Mouse (Mus musculus) G1E (cell line): ENCODE measurements around the gene Ctsh.
"Not testable (repeated sequence)": the region's sequence is repeated elsewhere in the genome, so short reads cannot be mapped to it uniquely, and the experiment has no call there.

Experiments used
- CTCF ChIP-seq: IDR thresholded peaks from 2 replicates; pipeline ENCODE4 v1.5.1; 2012; ENCODE audit warnings: low read depth, low read length, inconsistent platforms, mixed read lengths
- GATA1 ChIP-seq: IDR thresholded peaks from 2 replicates; pipeline ENCODE4 v1.6.1; 2012; ENCODE audit warnings: borderline replicate concordance, low read length, inconsistent platforms, mixed read lengths
- POLR2AphosphoS5 ChIP-seq: IDR thresholded peaks from 2 replicates; pipeline ENCODE4 v1.6.1; 2012; ENCODE audit warnings: low read depth, low read length, inconsistent platforms; ENCODE audit not compliant: insufficient replicate concordance

- not testable (repeated sequence) for TF ChIP-seq CTCF, POLR2AphosphoS5, GATA1
These were observed 7.0 kb downstream of the Ctsh start for GRCm38 (mm10) chr9:90060932-90061331.
